Mouse (Mus musculus) neutrophil, adult 5-6 weeks (primary cell): ENCODE data around the gene AL731706.1. TPM values are rescaled to one million over a fixed set of nuclear protein-coding genes. Genes with fewer than 3 reads are reported as not detected.

Experiments used
- ATAC-seq: fragments of 151-379, 151-347 bp; 2 replicates; pipeline ENCODE4 v1.8.0; 2017; ENCODE audit warnings: mild to moderate bottlenecking, moderate TSS enrichment; ENCODE audit not compliant: insufficient number of reproducible peaks, poor library complexity, low FRiP score, severe bottlenecking; ENCODE audit errors: extremely low read depth
- total RNA-seq: library from RNA; stranded (forward); fragments of 200-1000 nt; gene quantifications from 2 replicates; pipeline ENCODE4 v1.2.3, GENCODE M21; 2017

Gene AL731706.1
- total RNA-seq, 1 experiment from 2014 or later, result 2.7 TPM

GRCm38 (mm10) chr2:136854543-136855388, 36.4 kb downstream of the AL731706.1 start:
- ATAC-seq, result no peak

GRCm38 (mm10) chr2:136850366-136850765, 40.8 kb downstream of the AL731706.1 start:
- ATAC-seq, result no peak

- ATAC-seq, result no peak
Observed at GRCm38 (mm10) chr2:136837994-136838393, 53.2 kb downstream of the AL731706.1 start.

- no peak for ATAC-seq
Observed at GRCm38 (mm10) chr2:136835882-136836281, 55.3 kb downstream of the AL731706.1 start.

- ATAC-seq, result no peak
Observed at GRCm38 (mm10) chr2:136834715-136835075, 56.5 kb downstream of the AL731706.1 start.

GRCm38 (mm10) chr2:136833976-136834714, 57.0 kb downstream of the AL731706.1 start:
- ATAC-seq, result no peak

GRCm38 (mm10) chr2:136832936-136833335, 58.3 kb downstream of the AL731706.1 start:
- no peak for ATAC-seq

Other genes starting within 250 kb of the AL731706.1 start
- not detected in 2 replicates for gene Snap25, start 177.9 kb downstream of the AL731706.1 start, total RNA-seq
- 10.8 and 13.9 TPM in 2 replicates for gene AL731706.2, start 5.7 kb downstream of the AL731706.1 start, total RNA-seq
- gene Slx4ip, start 171 bp downstream of the AL731706.1 start, total RNA-seq, result 5.7 and 6.5 TPM in 2 replicates
- 6.8 and 16.3 TPM in 2 replicates for gene Mkks, start within 50 bp of the AL731706.1 start, total RNA-seq
- gene Jag1, start 225.3 kb upstream of the AL731706.1 start, total RNA-seq, result 0.61 and 0.81 TPM in 2 replicates